Mouse (Mus musculus) retina, embryonic 14.5 days (tissue): ENCODE measurements around the gene Selenon.
A peak's percentile ranks its signal among the peaks of the same experiment; 100 is the strongest.

Source experiments
- DNase-seq: peaks from one replicate; pipeline ENCODE4 v3.0.0-alpha.2; 2015; ENCODE audit warnings: low spot score

The Selenon gene

DNA sequence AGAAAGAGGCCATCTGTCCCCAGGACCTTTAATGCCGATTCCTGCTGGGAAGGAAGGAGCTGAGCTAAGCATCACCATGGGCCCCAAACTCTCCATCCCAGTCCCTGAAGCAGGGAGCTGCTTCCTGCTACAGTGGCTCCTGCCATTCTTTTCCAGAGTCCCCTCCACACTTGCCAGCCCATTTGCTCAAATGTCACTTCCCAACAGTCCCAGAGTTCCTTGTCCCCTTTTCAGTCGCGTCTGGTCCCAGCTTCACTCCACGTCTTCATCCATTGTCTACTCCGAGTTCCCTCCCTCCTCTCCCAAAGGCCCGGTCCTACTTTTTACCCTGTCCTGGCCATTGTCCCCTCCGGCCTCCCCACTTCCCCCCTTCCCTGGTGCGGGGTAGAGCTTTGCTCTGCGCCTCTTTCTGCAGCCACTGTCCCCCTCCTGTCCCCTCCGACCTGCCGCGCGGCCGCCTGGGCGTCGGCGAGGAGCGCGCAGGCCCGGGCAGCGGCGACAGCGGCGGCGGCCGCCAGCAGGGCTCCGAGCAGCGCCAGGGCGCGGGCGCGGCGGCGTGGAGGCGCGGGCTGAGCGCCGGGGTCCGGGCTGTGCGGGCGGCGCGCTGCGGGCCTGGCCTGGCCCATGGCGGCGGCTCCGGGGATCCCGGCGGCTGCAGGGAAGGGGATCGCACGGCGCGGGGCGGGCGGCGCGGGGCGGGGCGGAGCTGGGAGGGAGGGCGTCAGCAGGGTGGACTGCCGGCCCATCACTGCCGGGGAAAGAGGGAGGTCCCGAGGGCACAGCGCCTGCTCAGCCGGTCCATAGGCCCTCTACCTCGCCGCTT, at the start of gene Selenon:
Gene Selenon, minus strand, starts transcription at position 673 of the 823 bp plus-strand sequence.
- DNase-seq, result peak; percentile 66

DNA sequence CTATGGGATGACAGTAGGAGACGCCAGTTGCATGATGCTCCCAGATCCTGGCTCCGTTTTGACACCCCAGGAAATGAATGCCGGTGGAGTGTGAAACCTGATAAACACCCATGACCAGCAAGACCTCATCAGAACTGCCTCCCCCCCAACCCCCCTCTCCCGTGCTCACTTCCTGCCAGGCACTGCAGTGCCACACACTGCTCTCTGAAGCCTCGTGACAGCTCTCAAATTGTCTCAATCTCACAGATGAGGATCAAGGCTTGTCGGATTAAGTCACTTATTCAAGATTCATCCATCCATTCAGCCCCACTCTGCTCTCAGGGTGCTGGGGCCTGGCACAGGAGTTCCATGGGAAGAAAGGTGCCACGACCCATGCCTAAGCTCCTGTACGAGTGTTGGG, 49.4 kb upstream of the Selenon start:
- DNase-seq, result no peak

DNA sequence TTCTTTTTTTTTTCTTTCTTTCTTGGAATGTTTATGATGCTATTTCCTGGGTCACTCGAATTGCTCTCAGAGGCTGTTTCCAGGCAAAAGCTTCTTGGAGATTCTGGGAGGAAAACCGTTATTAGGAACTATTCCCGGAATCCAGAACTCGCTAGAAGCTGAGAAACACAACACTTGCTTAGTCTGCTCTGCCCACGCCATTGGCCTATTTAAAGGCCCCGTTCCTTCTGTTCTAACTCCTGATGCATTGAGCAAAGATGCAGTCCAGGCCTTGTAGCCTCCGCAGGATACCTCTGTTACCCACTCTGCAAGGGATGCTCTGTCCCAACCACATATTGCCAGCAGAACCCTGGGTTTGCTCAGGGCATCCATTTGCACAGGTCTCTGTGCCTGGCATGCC, 48.8 kb upstream of the Selenon start:
- DNase-seq, result no peak

GRCm38 (mm10) chr4:134600060-134600459, 48.1 kb upstream of the Selenon start:
- DNase-seq, result no peak

GRCm38 (mm10) chr4:134596816-134597692, 45.1 kb upstream of the Selenon start:
- no peak for DNase-seq

- no peak for DNase-seq
Observed at GRCm38 (mm10) chr4:134594731-134595439, 42.9 kb upstream of the Selenon start.

DNA sequence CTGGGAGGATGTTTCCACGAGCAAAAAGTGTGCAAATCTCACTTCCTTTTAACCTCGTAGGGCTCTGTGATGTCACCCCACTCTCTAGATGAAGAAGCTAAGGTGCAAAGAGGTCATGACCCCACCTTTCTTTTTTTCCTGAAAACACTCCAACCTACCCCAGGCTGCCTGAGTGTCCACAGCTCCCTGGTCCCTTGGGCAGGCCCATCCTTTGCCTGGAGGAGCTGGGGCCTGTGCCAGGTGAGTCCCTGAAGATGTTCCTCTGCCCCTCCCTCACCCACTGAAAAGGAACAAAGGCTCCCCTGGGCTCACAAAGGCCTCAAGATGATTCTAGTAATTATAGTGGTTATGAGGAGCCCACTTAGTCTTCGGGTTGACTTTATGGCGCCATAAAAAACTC, 40.5 kb upstream of the Selenon start:
- DNase-seq, result no peak

DNA sequence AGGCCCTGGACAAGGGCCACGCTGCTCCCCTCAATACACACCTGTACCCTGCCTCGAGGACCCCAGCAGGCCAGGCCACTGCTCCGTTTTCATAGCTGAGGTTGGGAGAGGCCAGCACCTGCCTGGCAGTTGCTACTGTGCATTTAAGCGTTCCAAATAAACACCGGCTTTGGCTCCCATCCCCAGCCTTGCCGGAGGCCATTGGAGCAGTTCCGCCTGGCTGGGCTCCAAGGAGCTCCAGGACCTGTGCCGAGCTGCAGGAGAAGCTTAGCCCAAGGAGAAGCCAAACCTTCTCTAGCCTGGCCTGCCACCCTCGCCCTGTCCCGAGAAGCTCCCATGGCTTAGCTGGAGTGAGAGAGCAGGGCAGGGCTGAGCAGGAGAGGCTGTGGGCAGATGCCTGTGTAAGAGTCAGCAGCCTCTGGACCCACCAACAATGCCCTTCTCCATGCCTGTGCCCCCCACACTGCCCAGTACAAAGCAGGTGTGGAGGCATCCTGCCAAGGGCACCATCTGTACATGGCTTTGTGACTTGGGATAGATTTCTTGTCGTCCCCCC, 39.6 kb upstream of the Selenon start:
- DNase-seq, result no peak

DNA sequence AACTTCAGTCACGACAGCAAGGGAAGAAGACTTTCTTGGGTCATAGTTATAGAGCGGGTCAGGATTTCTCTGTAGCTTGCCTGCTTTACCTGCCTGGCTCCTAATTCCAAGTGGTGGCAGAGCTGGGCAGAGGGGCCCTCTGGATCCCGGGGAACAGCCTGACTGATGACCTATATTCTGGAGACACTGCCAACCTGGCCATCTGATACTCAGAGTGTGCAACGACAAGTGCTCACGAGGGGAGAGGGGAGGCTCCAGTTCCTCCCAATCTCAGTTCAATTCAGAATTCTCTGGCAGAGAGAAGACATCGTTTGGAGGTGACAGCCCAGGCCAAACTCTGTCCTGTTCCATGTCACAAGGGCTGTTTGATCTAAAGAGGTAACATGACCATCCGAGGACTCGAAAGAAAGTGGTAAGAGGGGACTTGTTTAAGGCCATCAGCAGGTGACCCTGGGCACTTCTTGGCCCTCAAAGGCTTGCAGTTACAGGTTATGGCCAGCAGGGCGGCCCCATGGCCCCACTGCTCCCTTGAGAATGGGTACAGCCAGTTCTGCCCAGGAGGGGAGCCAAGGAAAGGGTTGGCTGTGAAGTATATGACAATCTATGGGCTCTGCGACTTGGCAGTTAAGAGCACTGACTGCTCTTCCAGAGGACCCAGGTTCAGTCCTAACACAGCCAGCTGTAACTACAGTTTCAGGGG, 38.4 kb upstream of the Selenon start:
- DNase-seq, result no peak

- DNase-seq, result no peak
Observed at GRCm38 (mm10) chr4:134589786-134590185, 37.8 kb upstream of the Selenon start.

DNA sequence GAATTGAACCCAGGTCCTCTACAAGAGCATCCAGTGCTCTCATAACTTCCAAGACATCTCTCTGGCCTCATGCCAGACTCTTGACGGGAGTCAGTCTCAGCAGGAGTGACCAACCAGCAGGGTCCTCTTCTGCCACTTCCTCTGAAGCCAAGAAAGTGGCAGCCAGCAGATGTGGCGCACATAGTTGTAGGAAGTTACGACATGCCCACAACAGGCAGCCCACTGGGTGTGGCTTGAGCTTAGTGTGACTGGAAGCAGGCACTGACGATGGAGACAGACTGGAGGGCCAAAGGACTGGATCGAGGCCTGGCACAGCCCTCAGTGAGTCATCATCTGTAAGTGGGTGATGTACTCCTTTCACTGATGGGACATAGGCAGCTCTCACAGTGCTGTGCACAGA, 37.0 kb upstream of the Selenon start:
- DNase-seq, result no peak

GRCm38 (mm10) chr4:134588287-134588686, 36.3 kb upstream of the Selenon start:
- DNase-seq, result no peak

GRCm38 (mm10) chr4:134587636-134588197, 35.8 kb upstream of the Selenon start:
- DNase-seq, result no peak

GRCm38 (mm10) chr4:134586631-134587030, 34.7 kb upstream of the Selenon start:
- no peak for DNase-seq

DNA sequence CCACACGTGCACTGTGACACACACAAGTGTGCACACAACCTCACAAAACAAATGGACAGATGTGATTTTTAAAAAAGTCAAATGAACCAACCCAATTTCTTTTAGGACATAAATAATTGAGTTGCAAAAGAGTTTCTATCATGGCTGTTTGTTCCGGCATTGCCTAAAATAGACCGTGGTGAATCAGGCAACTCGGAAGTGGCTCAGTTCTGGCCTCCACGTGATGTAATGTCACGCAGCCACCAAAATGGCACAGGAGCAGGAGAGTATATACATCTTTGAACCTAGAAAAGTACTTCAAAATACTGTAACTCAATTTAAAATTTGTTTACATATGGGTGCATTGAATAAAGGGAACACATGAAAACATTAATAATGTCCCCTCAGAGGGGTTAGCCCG, 34.2 kb upstream of the Selenon start:
- DNase-seq, result no peak

DNA sequence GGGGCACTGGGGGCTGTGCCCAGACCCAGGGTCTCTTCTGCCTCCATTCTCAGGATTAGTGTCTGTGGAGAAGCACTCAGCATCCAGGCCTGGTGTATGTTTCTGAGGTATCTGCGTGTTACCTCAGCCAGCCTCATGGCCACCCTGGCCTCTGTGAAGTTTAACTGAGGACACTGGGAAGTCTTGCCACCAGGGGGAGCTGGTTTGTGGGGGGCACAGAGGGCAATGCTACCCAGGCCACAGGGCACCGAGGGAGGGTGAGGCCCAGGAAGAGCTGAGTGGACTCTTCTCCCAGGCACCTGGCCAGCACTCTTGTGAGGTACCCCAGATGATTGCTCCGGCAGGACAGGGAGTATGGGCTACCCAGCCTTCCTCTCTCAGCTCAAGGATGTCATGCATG, 31.5 kb upstream of the Selenon start:
- DNase-seq, result no peak

- DNase-seq, result no peak
Observed at GRCm38 (mm10) chr4:134581365-134581764, 29.4 kb upstream of the Selenon start.

- DNase-seq, result no peak
Observed at GRCm38 (mm10) chr4:134580351-134581148, 28.6 kb upstream of the Selenon start.

- DNase-seq, result no peak
Observed at GRCm38 (mm10) chr4:134579620-134580019, 27.7 kb upstream of the Selenon start.

DNA sequence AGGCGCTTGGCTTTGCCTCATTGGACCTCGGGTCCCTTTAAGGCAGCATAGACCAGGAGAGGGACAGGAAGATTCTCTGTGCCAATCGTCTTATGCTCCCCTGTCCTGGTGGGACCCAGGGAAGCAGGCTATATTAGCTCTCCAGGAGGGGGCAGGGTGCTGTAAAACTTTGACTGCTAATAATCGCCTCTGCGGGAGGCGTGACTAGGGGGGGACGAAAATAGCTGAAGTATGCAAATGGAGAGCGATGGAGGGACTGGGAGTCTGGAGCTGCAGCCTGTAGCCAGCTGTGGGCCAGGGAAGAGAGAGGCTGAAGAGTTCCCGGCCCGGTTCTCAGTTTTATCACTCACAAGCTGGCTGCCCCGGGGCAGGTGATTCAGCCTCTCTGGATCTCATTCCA, 27.2 kb upstream of the Selenon start:
- DNase-seq, result no peak
